Mouse (Mus musculus) CD8-positive naive resting alpha-beta T cell, adult 2 months (primary cell): Measurements from ENCODE around the gene Slc19a2.
"Not testable (repeated sequence)": the region's sequence is repeated elsewhere in the genome, so short reads cannot be mapped to it uniquely, and the experiment has no call there.

Experiments used
- DNase-seq, 2 experiments: peaks; one replicate each; pipeline ENCODE4 v3.0.0; 2022; ENCODE audit warnings: low read depth in 2 of 2, low spot score in 2 of 2

Gene Slc19a2

GRCm38 (mm10) chr1:164248465-164249331 lies at the start of gene Slc19a2:
Gene Slc19a2 (plus strand): TSS chr1:164249046.
- peak; percentile 94 to 95 for DNase-seq

- DNase-seq = no peak
These were observed 49.3 kb upstream of the Slc19a2 start for GRCm38 (mm10) chr1:164199551-164199950.

GRCm38 (mm10) chr1:164208437-164208836 lies 40.4 kb upstream of the Slc19a2 start:
- no peak for DNase-seq

- DNase-seq = no peak
These were observed 37.9 kb upstream of the Slc19a2 start for GRCm38 (mm10) chr1:164210899-164211298.

- no peak for DNase-seq
These were observed 36.2 kb upstream of the Slc19a2 start for GRCm38 (mm10) chr1:164212686-164213085.

- no peak for DNase-seq
These were observed 34.7 kb upstream of the Slc19a2 start for GRCm38 (mm10) chr1:164214190-164214589.

GRCm38 (mm10) chr1:164215097-164215496 lies 33.7 kb upstream of the Slc19a2 start:
- no peak for DNase-seq

GRCm38 (mm10) chr1:164215540-164215939 lies 33.3 kb upstream of the Slc19a2 start:
- DNase-seq = no peak

GRCm38 (mm10) chr1:164217791-164218685 lies 30.8 kb upstream of the Slc19a2 start:
- DNase-seq = no peak

GRCm38 (mm10) chr1:164220261-164220660 lies 28.6 kb upstream of the Slc19a2 start:
- DNase-seq = no peak

- DNase-seq = no peak
These were observed 25.8 kb upstream of the Slc19a2 start for GRCm38 (mm10) chr1:164223089-164223488.

GRCm38 (mm10) chr1:164231937-164232570 lies 16.8 kb upstream of the Slc19a2 start:
- DNase-seq = not testable (repeated sequence)

- DNase-seq = no peak
These were observed 15.4 kb upstream of the Slc19a2 start for GRCm38 (mm10) chr1:164233447-164233846.

- DNase-seq = no peak
These were observed 13.8 kb upstream of the Slc19a2 start for GRCm38 (mm10) chr1:164235078-164235477.

GRCm38 (mm10) chr1:164236078-164236477 lies 12.8 kb upstream of the Slc19a2 start:
- DNase-seq = no peak

- no peak for DNase-seq
These were observed 7.4 kb upstream of the Slc19a2 start for GRCm38 (mm10) chr1:164241494-164241893.

- DNase-seq = no peak
These were observed 6.0 kb upstream of the Slc19a2 start for GRCm38 (mm10) chr1:164242809-164243208.

GRCm38 (mm10) chr1:164247442-164247841 lies 1.4 kb upstream of the Slc19a2 start:
- DNase-seq = no peak

GRCm38 (mm10) chr1:164247971-164248370 lies 875 bp upstream of the Slc19a2 start:
- no peak for DNase-seq

- DNase-seq = peak in 1 of 2 experiments; percentile 46
These were observed 476 bp downstream of the Slc19a2 start for GRCm38 (mm10) chr1:164249332-164249711.

- no peak for DNase-seq
These were observed 1.7 kb downstream of the Slc19a2 start for GRCm38 (mm10) chr1:164250391-164251150.
